Mouse (Mus musculus) layer of hippocampus, postnatal 25 days (tissue): ENCODE data around the gene Foxo1. TPM values are rescaled to one million over a fixed set of nuclear protein-coding genes. Genes with fewer than 3 reads are reported as not detected.

Experiments
- DNase-seq, 2 experiments: peaks; one replicate each; pipeline ENCODE4 v3.0.0; 2022; ENCODE audit warnings: mixed read lengths in 2 of 2, low spot score in 1 of 2; ENCODE audit errors: extremely low spot score in 1 of 2
- total RNA-seq, 2 experiments: library from RNA; stranded (reverse); gene quantifications; 2 replicates each; pipeline ENCODE4 v1.2.3; 2021

Gene Foxo1
- total RNA-seq: 10 to 100 TPM; 20.5 to 21.1 TPM

- DNase-seq: peak; percentile 92
Observed at GRCm38 (mm10) chr3:52267652-52268486, at the start of gene Foxo1. Gene Foxo1 (plus strand): TSS chr3:52268336.

GRCm38 (mm10) chr3:52218864-52219263 lies 49.3 kb upstream of the Foxo1 start:
- no peak for DNase-seq

- DNase-seq: no peak
Observed at GRCm38 (mm10) chr3:52221082-52221481, 47.1 kb upstream of the Foxo1 start.

- no peak for DNase-seq
Observed at GRCm38 (mm10) chr3:52221931-52222330, 46.2 kb upstream of the Foxo1 start.

- DNase-seq: no peak
Observed at GRCm38 (mm10) chr3:52236488-52236887, 31.6 kb upstream of the Foxo1 start.

- no peak for DNase-seq
Observed at GRCm38 (mm10) chr3:52237136-52237535, 31.0 kb upstream of the Foxo1 start.

- no peak for DNase-seq
Observed at GRCm38 (mm10) chr3:52241062-52241461, 27.1 kb upstream of the Foxo1 start.

- peak; percentile 58 to 88 for DNase-seq
Observed at GRCm38 (mm10) chr3:52242457-52243105, 25.6 kb upstream of the Foxo1 start.

- DNase-seq: peak in 1 of 2 experiments; percentile 53
Observed at GRCm38 (mm10) chr3:52243271-52244021, 24.7 kb upstream of the Foxo1 start.

- DNase-seq: no peak
Observed at GRCm38 (mm10) chr3:52245996-52246830, 21.9 kb upstream of the Foxo1 start.

GRCm38 (mm10) chr3:52251184-52251583 lies 17.0 kb upstream of the Foxo1 start:
- no peak for DNase-seq

- DNase-seq: no peak
Observed at GRCm38 (mm10) chr3:52253656-52254461, 14.3 kb upstream of the Foxo1 start.

GRCm38 (mm10) chr3:52254496-52254895 lies 13.6 kb upstream of the Foxo1 start:
- no peak for DNase-seq

- peak; percentile 43 to 71 for DNase-seq
Observed at GRCm38 (mm10) chr3:52257782-52258441, 10.2 kb upstream of the Foxo1 start.

- DNase-seq: no peak
Observed at GRCm38 (mm10) chr3:52258532-52258931, 9.6 kb upstream of the Foxo1 start.

- DNase-seq: peak; percentile 54 to 94
Observed at GRCm38 (mm10) chr3:52262431-52263161, 5.5 kb upstream of the Foxo1 start.

GRCm38 (mm10) chr3:52264354-52264753 lies 3.8 kb upstream of the Foxo1 start:
- DNase-seq: no peak

- no peak for DNase-seq
Observed at GRCm38 (mm10) chr3:52266606-52267160, 1.5 kb upstream of the Foxo1 start.
